24 mouse cellular contexts compared by ENCODE assay signal in genomic region chr3:128002905-128003641, GRCm38 (mm10).
DNase-seq lines count a peak whose midpoint lies in the region; ATAC-seq and TF ChIP-seq lines count a peak whose summit lies in the region.
"Had no signal": no experiment of that assay in that cellular context is flagged by ENCODE, and none has a peak within 500 bp of the region (broad histone marks: within the 10 kb centered on the region; RNA-seq: fewer than 3 reads in every experiment).

No protein-coding gene starts in this region.

- DNase-seq in forebrain, postnatal 0 days, result peak; percentile 14
- peak; percentile 6 for DNase-seq in kidney, postnatal 10 days
- no peak for DNase-seq in kidney, adult 2 months
- DNase-seq in Patski (ENCODE audit: low read depth, low spot score), result peak; percentile 95
- DNase-seq in adrenal gland, postnatal 10 days, result no peak
- DNase-seq: adrenal gland, adult 2 months; B cell, adult 2 months; cerebellum, adult 2 months; cerebellum, postnatal 25 days; gastrocnemius, postnatal 14 days; heart, adult 11 months; left cerebral cortex, postnatal 4 days; liver, postnatal 0 days; thymus, postnatal 25 days had no signal

- peak; percentile 70 for ATAC-seq in forebrain, postnatal 0 days
- no peak for ATAC-seq in forebrain, embryonic 13.5 days
- peak; percentile 99 for ATAC-seq in Patski
- ATAC-seq in embryonic facial prominence, embryonic 15.5 days (ENCODE audit: insufficient number of reproducible peaks, low FRiP score, low TSS enrichment, low read depth), result no peak
- ATAC-seq: intestine, embryonic 16.5 days; liver, postnatal 0 days; lung, postnatal 0 days had no signal

- H3K27ac ChIP-seq in forebrain, postnatal 0 days (ENCODE audit: low read depth, low read length), result no peak overlapping the region
- H3K27ac ChIP-seq in forebrain, embryonic 13.5 days, result no peak overlapping the region
- H3K27ac ChIP-seq in kidney, adult 2 months (ENCODE audit: insufficient read depth, low read depth, low read length), result no peak overlapping the region
- H3K27ac ChIP-seq in embryonic facial prominence, embryonic 15.5 days (replicated peaks), result no peak overlapping the region
- H3K27ac ChIP-seq: hindbrain, embryonic 10.5 days; hindbrain, postnatal 0 days; macrophage had no signal

- H3K9ac ChIP-seq in forebrain, postnatal 0 days, result no peak overlapping the region
- no peak overlapping the region for H3K9ac ChIP-seq in forebrain, embryonic 13.5 days
- H3K9ac ChIP-seq in embryonic facial prominence, embryonic 15.5 days, result no peak overlapping the region
- H3K9ac ChIP-seq: liver, postnatal 0 days had no signal

- no peaks in the 10 kb centered on the region for H3K4me1 ChIP-seq in forebrain, postnatal 0 days (ENCODE audit: insufficient read depth)
- H3K4me1 ChIP-seq in forebrain, embryonic 13.5 days, result no peaks in the 10 kb centered on the region
- no peaks in the 10 kb centered on the region for H3K4me1 ChIP-seq in kidney, adult 2 months (ENCODE audit: control insufficient read depth, insufficient read depth, low read length)
- H3K4me1 ChIP-seq in embryonic facial prominence, embryonic 15.5 days, result 0 out of 2 replicates have a peak, but pooled peaks cover 4% of the 10 kb centered on the region
- H3K4me1 ChIP-seq: hindbrain, embryonic 10.5 days had no signal

- TF ChIP-seq CTCF in forebrain, postnatal 0 days (IDR thresholded peaks at IDR 0.05; ENCODE audit: low read depth), result no peak
- TF ChIP-seq CTCF in kidney, adult 2 months (conservative IDR thresholded peaks at IDR 0.05; ENCODE audit: insufficient read depth, insufficient read length, low read depth, low read length), result no peak
- peak; percentile 30 for TF ChIP-seq CTCF in Patski (IDR thresholded peaks at IDR 0.05)

- POLR2A ChIA-PET in Patski (lab: Charles Lee), result interaction anchor here (0.6 to 1.1 kb wide), 3 partner anchors 15 to 1488 kb away, joined by 3 to 4 read pairs (median 3); no protein-coding TSS in a partner anchor

- CTCF ChIA-PET in Patski (lab: Charles Lee), result interaction anchor here (0.6 to 2.9 kb wide), 10 partner anchors 10 to 1419 kb away, joined by 3 to 21 read pairs (median 4); no protein-coding TSS in a partner anchor

- no peak overlapping the region for H3K4me2 ChIP-seq in forebrain, postnatal 0 days (ENCODE audit: low read depth)
- no peak overlapping the region for H3K4me2 ChIP-seq in forebrain, embryonic 13.5 days
- H3K4me2 ChIP-seq in embryonic facial prominence, embryonic 15.5 days (replicated peaks), result peak overlapping the region; percentile 4; the same call in 1 of the 2 replicates
- H3K4me2 ChIP-seq: heart, embryonic 11.5 days had no signal

- in situ Hi-C loops in Patski (cut with MboI; ENCODE audit: low pct_unique_long_range_greater_than_20kb), result loop anchor here (5.0 to 10.0 kb wide), 6 partner anchors 84 to 1682 kb away; no protein-coding TSS in a partner anchor

- no peak for TF ChIP-seq POLR2A in kidney, adult 2 months (IDR thresholded peaks at IDR 0.05; ENCODE audit: low read depth, low read length)

- 65% methylated on average over 18 of the region's 18 CpGs for WGBS in forebrain, postnatal 0 days
- 84% methylated on average over 18 of the region's 18 CpGs for WGBS in forebrain, embryonic 13.5 days
- 37% methylated on average over 18 of the region's 18 CpGs for WGBS in kidney, adult 2 months
- 59% methylated on average over 18 of the region's 18 CpGs for WGBS in embryonic facial prominence, embryonic 15.5 days

- H3K36me3 ChIP-seq in forebrain, postnatal 0 days (ENCODE audit: insufficient read depth), result no peaks in the 10 kb centered on the region
- H3K36me3 ChIP-seq in forebrain, embryonic 13.5 days (ENCODE audit: poor library complexity, severe bottlenecking), result no peaks in the 10 kb centered on the region
- no peaks in the 10 kb centered on the region for H3K36me3 ChIP-seq in kidney, adult 2 months (ENCODE audit: control insufficient read depth, insufficient read depth, low read length)
- H3K36me3 ChIP-seq in embryonic facial prominence, embryonic 15.5 days, result no peaks in the 10 kb centered on the region
- H3K36me3 ChIP-seq: G1E; hindbrain, embryonic 10.5 days had no signal

- H3K27me3 ChIP-seq in forebrain, postnatal 0 days (ENCODE audit: insufficient read depth, low read length), result no peaks in the 10 kb centered on the region
- no peaks in the 10 kb centered on the region for H3K27me3 ChIP-seq in forebrain, embryonic 13.5 days
- no peaks in the 10 kb centered on the region for H3K27me3 ChIP-seq in kidney, adult 2 months (replicated peaks; ENCODE audit: control insufficient read depth, insufficient read depth, low read length)
- no peaks in the 10 kb centered on the region for H3K27me3 ChIP-seq in Patski
- H3K27me3 ChIP-seq in embryonic facial prominence, embryonic 15.5 days, result no peaks in the 10 kb centered on the region
- H3K27me3 ChIP-seq: CH12.LX had no signal

- no peaks in the 10 kb centered on the region for H3K9me3 ChIP-seq in forebrain, postnatal 0 days (ENCODE audit: low read length)
- no peaks in the 10 kb centered on the region for H3K9me3 ChIP-seq in forebrain, embryonic 13.5 days (replicated peaks)
- H3K9me3 ChIP-seq in embryonic facial prominence, embryonic 15.5 days (replicated peaks), result no peaks in the 10 kb centered on the region
- H3K9me3 ChIP-seq: G1E; hindbrain, embryonic 10.5 days had no signal

- H3K4me3 ChIP-seq in forebrain, postnatal 0 days (ENCODE audit: low read depth, low read length), result no peak overlapping the region
- no peak overlapping the region for H3K4me3 ChIP-seq in forebrain, embryonic 13.5 days
- no peak overlapping the region for H3K4me3 ChIP-seq in kidney, adult 2 months (ENCODE audit: insufficient read depth, low read depth, low read length)
- H3K4me3 ChIP-seq in embryonic facial prominence, embryonic 15.5 days (replicated peaks), result no peak overlapping the region
- H3K4me3 ChIP-seq: hindbrain, embryonic 10.5 days had no signal

Comparison
In these comparisons a context has a peak if more than half of its experiments do, and no peak if none do; other contexts are left out.
1. ATAC-seq: peak in forebrain, postnatal 0 days (single experiment) and Patski (single experiment); none in forebrain, embryonic 13.5 days (single experiment) and embryonic facial prominence, embryonic 15.5 days (single experiment).
2. DNase-seq: peak in forebrain, postnatal 0 days (single experiment), kidney, postnatal 10 days (single experiment) and Patski (single experiment); none in kidney, adult 2 months (single experiment) and adrenal gland, postnatal 10 days (single experiment).